Mouse (Mus musculus): ENCODE results near the gene Zfp598. TPM values are rescaled to one million over a fixed set of nuclear protein-coding genes. Genes with fewer than 3 reads are reported as not detected.
"Not testable (repeated sequence)": the region's sequence is repeated elsewhere in the genome, so short reads cannot be mapped to it uniquely, and the experiment has no call there.

Zfp598 gene
- polyA plus RNA-seq, 1 experiment from 2014 or later = 15.8 TPM

DNA sequence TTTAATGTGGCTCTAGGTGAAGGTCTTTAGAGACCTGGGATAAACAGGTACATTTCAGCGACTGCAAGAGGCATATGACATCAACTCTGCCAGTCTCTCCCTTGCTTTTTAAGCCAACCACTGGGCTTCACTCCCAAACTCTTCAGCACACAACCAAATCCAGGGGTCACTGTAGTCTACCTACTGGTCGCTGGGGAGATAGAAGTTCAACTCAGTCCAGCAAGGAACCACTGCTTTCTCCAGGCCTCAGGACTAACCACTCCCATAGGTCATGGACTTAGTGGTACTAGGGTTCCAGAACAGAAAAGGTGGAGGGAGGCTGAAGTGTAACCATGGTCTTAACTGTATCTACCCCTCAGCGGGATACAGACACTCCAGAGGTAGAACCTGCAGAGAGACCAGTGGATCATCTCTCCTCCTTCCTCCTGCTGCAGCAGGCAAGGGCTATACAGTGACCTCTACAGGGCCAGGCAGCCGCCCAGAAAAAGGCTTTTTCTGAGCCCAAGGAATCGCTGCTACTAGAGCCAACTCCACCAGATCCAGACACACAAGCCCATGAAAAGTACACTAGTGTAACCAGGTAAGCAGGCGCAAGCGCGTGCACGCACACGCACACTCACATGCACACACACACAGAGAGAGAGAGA, 20.6 kb upstream of the Zfp598 start:
- peak overlapping the region; percentile 72; the same call in 1 of the 2 replicates for H3K27ac ChIP-seq (replicated peaks)
- no peak for ATAC-seq (ENCODE audit: extremely low read depth, insufficient number of reproducible peaks, low FRiP score, low TSS enrichment)

DNA sequence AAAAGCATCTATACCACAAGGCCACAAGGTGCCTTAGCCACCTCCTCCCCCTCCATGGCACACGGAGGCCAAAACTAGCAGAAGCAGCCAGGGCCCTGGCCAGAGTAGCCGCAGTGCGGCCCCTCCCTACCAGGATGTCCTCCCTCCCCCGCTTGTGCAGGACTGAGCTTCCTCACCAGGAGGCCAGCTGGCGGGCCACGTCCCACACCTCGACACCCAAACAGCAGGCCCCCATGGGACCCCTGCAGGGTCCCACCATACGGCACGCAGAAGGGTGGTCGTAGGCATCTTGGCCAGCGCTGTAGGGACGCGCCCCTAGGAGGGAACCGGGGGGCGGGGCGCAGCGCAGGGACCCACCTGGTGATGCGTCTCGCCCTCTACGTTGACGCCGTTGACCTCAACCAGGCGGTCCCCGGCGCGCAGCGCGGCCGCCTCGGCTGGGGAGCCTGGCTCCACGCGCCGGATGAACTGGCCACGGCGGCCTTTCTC, 19.9 kb upstream of the Zfp598 start:
- H3K4me2 ChIP-seq = peak overlapping the region; percentile 98
- peak overlapping the region; percentile 74 for H3K4me3 ChIP-seq
- no peak for ATAC-seq (ENCODE audit: extremely low read depth, insufficient number of reproducible peaks, low FRiP score, low TSS enrichment)
- no peaks in the 10 kb centered on the region for H3K36me3 ChIP-seq
- H3K9ac ChIP-seq = peak overlapping the region; percentile 94
- H3K4me1 ChIP-seq = peaks cover 47% of the 10 kb centered on the region
- WGBS = 2% methylated on average over 35 of the region's 35 CpGs
- H3K9me3 ChIP-seq = no peaks in the 10 kb centered on the region
- H3K27ac ChIP-seq (replicated peaks) = peak overlapping the region; percentile 72
- peaks cover 42% of the 10 kb centered on the region for H3K27me3 ChIP-seq (replicated peaks)

More for the DNA sequence above, 20.6 kb upstream of the Zfp598 start:
- Histone ChIP-seq H3K36me3 (no peaks in the 10 kb centered on the region), H3K27me3 (replicated peaks) (peaks cover 39% of the 10 kb centered on the region), H3K4me2 (peak overlapping the region; percentile 98), H3K4me3 (peak overlapping the region; percentile 74), H3K9ac (peak overlapping the region; percentile 94), H3K9me3 (no peaks in the 10 kb centered on the region), H3K4me1 (peaks cover 54% of the 10 kb centered on the region)
- WGBS = 72% methylated on average over 10 of the region's 10 CpGs

DNA sequence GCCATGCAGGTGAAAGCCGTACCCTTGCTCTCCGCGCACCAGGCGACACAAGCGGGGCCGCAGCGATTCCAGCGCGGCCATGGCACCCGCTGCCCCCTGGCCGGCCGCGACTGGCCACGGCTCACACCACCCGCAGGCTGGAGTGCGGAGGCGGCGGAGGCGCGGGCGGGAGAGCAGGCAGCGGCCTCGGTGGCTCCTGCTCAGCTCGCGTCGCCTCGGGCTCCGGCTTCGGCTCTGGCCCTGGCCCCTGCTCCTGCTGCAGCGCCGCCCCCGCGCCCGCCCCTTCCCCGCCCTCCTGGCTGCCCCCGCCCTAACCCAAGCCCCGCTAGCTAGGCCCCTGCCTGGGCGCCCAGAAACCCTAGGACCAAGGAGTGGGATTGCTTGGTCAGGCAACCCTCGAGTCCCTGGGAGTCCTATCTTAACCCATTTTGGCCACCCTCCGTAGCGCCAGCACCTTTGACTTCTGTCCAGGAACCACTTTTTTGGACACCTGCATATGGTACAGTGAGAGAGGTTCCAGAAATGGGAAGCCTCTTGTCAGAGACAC, 19.3 kb upstream of the Zfp598 start, which contains the start of gene Slc9a3r2:
TSS of gene Slc9a3r2 (minus strand) at position 258 of the 547 bp plus-strand sequence.
- Histone ChIP-seq H3K36me3 (no peaks in the 10 kb centered on the region), H3K4me2 (peak within 1 kb of the TSS; percentile 98), H3K9ac (peak within 1 kb of the TSS; percentile 94), H3K27ac (replicated peaks) (peak within 1 kb of the TSS; percentile 72), H3K9me3 (no peaks in the 10 kb centered on the region), H3K27me3 (replicated peaks) (peaks cover 46% of the 10 kb centered on the region), H3K4me1 (peaks cover 41% of the 10 kb centered on the region), H3K4me3 (peak within 1 kb of the TSS; percentile 74)
- ATAC-seq (ENCODE audit: extremely low read depth, insufficient number of reproducible peaks, low FRiP score, low TSS enrichment) = no peak
- 1% methylated on average over 30 of the region's 41 CpGs for WGBS

DNA sequence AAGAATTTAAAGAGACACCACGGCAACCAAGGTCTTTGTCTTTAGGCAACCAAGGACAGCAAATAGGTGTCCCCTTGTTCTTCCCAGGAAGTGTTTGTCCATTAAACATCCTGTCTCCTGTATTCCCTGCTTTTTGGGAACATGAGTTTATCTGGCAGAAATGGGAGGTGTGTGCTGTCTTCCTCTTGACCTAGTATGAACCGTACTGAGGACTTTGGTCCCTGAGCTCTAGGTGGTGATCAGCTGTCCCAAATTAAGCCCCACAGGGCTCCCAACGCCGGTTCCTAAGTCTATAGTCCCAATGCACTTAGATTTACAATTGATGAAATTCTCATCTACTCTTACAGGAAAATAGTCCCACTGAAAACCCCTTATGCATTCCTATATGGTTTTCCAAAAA, 18.7 kb upstream of the Zfp598 start:
- peak overlapping the region; percentile 94; the same call in 1 of the 2 replicates for H3K9ac ChIP-seq
- 66% methylated on average over 4 of the region's 4 CpGs for WGBS
- no peak for ATAC-seq (ENCODE audit: extremely low read depth, insufficient number of reproducible peaks, low FRiP score, low TSS enrichment)
- H3K4me2 ChIP-seq = peak overlapping the region; percentile 98
- H3K4me1 ChIP-seq = peaks cover 35% of the 10 kb centered on the region
- peaks cover 48% of the 10 kb centered on the region for H3K27me3 ChIP-seq (replicated peaks)
- no peak overlapping the region; the same call in 1 of the 2 replicates for H3K27ac ChIP-seq (replicated peaks)
- H3K4me3 ChIP-seq = peak overlapping the region; percentile 74; the same call in 1 of the 2 replicates
- H3K36me3 ChIP-seq = no peaks in the 10 kb centered on the region
- H3K9me3 ChIP-seq = no peaks in the 10 kb centered on the region

DNA sequence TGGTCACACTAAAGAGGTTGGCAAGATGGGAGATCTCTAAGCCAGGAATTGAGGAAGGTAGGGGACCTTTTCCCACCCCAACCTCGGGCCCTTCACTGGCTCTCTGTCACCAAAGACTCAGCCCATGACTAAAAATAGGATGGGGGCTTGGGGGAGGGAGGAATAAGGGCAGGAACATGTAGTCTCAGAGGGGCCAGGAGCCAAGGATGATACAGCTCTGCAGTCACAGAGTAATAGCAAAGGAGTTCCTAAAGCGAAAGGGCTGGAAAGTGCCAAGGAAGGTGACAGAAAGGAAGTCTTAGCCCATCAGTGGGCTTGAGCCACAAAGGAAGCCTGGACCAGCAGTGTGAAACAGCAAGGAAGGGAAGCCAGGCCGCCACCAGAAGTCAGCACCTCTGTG, 17.7 kb upstream of the Zfp598 start:
- WGBS = 54% methylated on average over 3 of the region's 3 CpGs

DNA sequence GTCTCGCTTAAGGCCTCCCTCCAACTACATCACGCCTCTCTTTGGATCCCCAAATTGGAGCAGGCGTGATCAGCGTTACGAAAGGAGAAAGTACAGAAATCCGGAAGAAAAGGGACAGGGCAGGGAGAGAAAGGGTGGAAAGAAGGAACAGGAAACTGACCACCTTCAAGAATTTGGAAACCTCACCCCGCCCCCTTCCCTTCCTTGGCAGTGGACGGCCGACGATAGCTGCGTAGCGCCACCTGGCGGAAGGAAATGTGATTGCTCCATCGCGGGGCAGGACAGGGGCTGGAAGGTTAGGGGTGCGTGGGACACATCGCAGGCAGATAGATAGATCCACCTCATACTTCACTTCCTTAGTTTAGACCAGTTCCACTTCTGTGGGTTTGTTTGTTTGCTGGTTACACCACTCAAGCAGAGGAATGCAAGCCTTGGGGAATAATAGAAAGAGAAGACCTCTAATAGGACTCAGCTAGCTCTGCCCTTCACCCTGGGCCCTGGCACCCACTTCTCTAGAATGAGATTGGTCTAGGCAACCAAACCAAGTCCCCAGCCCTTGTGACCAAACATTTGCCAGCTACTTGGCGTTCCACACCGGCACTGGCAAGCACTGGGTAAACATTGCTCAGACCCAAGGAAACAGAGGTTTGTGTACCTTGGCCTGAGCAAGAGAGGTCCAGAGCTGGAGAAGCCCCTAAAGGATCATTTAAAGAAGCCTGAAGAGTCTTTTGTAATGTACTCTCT, 15.3 kb upstream of the Zfp598 start:
- Histone ChIP-seq H3K27me3 (replicated peaks) (peaks cover 67% of the 10 kb centered on the region), H3K4me1 (peaks cover 29% of the 10 kb centered on the region), H3K9me3 (no peaks in the 10 kb centered on the region), H3K27ac (replicated peaks) (no peak overlapping the region), H3K36me3 (no peaks in the 10 kb centered on the region), H3K4me3 (peak overlapping the region; percentile 44), H3K9ac (peak overlapping the region; percentile 69), H3K4me2 (peak overlapping the region; percentile 69)
- no peak for ATAC-seq (ENCODE audit: extremely low read depth, insufficient number of reproducible peaks, low FRiP score, low TSS enrichment)
- WGBS = 3% methylated on average over 17 of the region's 19 CpGs

More for the DNA sequence above, 17.7 kb upstream of the Zfp598 start:
- Histone ChIP-seq H3K27me3 (replicated peaks) (peaks cover 59% of the 10 kb centered on the region), H3K27ac (replicated peaks) (no peak overlapping the region), H3K4me1 (peaks cover 30% of the 10 kb centered on the region), H3K36me3 (no peaks in the 10 kb centered on the region), H3K9me3 (no peaks in the 10 kb centered on the region), H3K9ac (no peak overlapping the region), H3K4me3 (no peak overlapping the region), H3K4me2 (no peak overlapping the region)
- no peak for ATAC-seq (ENCODE audit: extremely low read depth, insufficient number of reproducible peaks, low FRiP score, low TSS enrichment)

DNA sequence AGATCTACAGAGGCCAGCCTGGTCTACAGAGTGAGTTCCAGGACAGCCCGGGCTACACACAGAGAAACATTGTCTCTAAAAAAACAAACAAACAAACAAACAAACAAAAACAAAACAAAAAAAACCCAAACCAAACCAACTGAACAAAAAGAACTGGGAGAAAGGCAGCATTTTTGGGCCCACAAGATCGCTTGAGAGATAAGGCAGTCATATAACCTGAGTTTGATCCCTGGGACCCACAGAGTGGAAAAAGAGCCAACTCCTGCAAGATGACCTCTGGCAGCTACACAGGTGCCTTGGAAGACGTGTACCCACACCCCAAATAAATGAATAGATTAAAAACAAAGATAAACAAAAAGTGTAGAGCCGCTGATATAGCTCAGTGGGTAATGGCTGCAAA, 14.5 kb upstream of the Zfp598 start:
- Histone ChIP-seq H3K9me3 (no peaks in the 10 kb centered on the region), H3K27me3 (replicated peaks) (peaks cover 67% of the 10 kb centered on the region), H3K4me2 (no peak overlapping the region), H3K4me3 (no peak overlapping the region), H3K9ac (no peak overlapping the region), H3K4me1 (peaks cover 22% of the 10 kb centered on the region), H3K36me3 (no peaks in the 10 kb centered on the region), H3K27ac (replicated peaks) (no peak overlapping the region)
- no peak for ATAC-seq (ENCODE audit: extremely low read depth, insufficient number of reproducible peaks, low FRiP score, low TSS enrichment)
- 77% methylated on average over 4 of the region's 4 CpGs for WGBS

DNA sequence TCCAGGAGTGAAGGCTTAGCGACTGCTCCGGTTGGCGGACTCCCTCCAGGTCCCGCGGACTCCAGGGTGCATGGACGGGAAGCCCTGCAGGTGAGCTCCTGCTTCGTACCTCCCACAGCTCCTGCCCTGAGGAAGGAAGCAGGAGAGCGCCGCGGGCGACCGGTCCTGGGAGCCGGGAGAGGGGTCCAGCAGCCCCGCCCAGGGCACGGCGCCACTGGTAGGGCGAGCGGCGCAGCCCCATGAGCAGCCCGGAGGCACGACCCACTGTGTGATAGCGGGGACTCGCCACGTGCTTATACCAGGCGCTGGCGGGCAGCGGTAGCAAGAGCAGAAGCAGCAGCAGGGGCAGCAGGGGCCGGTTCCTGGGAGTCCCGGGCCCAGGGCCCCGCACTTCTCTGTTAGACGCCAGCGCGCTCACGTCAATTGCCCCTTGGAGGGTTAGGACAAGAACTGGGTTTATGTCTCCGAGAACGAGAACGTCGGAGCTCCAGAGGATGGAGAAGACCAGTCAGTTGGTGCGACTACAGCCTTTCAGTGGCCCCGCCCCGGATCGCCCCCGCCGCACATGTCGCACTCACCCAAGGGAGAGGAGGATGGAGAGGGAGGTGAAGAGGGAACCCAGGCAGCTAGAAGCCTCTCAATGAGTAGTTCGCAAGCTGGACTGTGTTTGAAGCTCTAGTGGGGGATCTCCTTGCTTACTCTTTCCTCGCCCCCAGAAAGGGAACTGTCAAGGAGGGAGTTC, 11.3 kb upstream of the Zfp598 start, which contains the start of gene Npw:
TSS of gene Npw (minus strand) at position 441 of the 742 bp plus-strand sequence.
- H3K4me1 ChIP-seq = peaks cover 18% of the 10 kb centered on the region
- no peaks in the 10 kb centered on the region for H3K9me3 ChIP-seq
- H3K36me3 ChIP-seq = no peaks in the 10 kb centered on the region
- no peak within 1 kb of the TSS for H3K27ac ChIP-seq (replicated peaks)
- H3K27me3 ChIP-seq (replicated peaks) = peaks cover 73% of the 10 kb centered on the region
- no peak for ATAC-seq (ENCODE audit: extremely low read depth, insufficient number of reproducible peaks, low FRiP score, low TSS enrichment)
- H3K9ac ChIP-seq = peak within 1 kb of the TSS; percentile 63
- H3K4me3 ChIP-seq = peak within 1 kb of the TSS; percentile 49
- 2% methylated on average over 47 of the region's 47 CpGs for WGBS
- H3K4me2 ChIP-seq = peak within 1 kb of the TSS; percentile 72

DNA sequence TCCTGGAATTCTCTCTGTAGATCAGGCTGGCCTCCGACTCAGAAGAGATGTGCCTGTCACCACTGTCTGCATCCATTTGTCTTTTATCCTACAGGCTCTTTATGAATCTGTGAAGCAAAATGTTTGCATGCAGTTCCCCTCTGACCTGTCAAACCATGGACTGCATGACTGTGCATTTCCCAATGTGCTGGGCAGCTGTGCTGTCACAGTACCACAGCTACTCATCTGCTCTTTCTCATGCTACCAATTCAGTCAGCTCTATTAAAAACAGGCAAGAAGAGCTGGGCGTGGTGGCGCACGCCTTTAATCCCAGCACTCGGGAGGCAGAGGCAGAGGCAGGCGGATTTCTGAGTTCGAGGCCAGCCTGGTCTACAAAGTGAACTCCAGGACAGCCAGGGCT, 2.5 kb upstream of the Zfp598 start:
- H3K9me3 ChIP-seq; ATAC-seq (ENCODE audit: extremely low read depth, insufficient number of reproducible peaks, low FRiP score, low TSS enrichment); H3K27ac ChIP-seq (replicated peaks); H3K36me3 ChIP-seq; H3K4me3 ChIP-seq; H3K9ac ChIP-seq; H3K4me2 ChIP-seq: not testable (repeated sequence)
- H3K27me3 ChIP-seq (replicated peaks) = peaks cover 14% of the 10 kb centered on the region
- 61% methylated on average over 7 of the region's 7 CpGs for WGBS
- H3K4me1 ChIP-seq = peaks cover 27% of the 10 kb centered on the region

DNA sequence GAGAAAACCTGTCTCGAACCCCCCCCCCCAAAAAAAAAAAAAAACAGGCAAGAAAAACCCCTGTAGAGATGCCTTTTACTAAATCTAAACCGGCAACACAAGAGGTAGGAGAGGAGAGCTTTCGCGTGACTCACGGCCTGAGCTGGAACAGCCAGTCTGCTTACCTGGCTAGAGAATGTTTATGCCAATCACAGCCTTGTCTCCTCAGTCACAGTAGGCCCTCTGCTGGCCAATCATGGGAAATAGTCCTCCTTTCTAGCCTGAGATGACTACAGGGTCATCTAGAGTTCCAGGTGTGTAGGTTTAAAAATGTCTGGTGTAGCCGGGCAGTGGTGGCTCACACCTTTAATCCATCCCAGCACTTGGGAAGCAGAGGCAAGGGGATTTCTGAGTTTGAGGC, 2.1 kb upstream of the Zfp598 start:
- Histone ChIP-seq H3K4me2 (no peak overlapping the region), H3K27me3 (replicated peaks) (peaks cover 11% of the 10 kb centered on the region), H3K4me3 (no peak overlapping the region), H3K9me3 (no peaks in the 10 kb centered on the region), H3K36me3 (no peaks in the 10 kb centered on the region), H3K27ac (replicated peaks) (no peak overlapping the region), H3K4me1 (peaks cover 31% of the 10 kb centered on the region), H3K9ac (no peak overlapping the region)
- ATAC-seq (ENCODE audit: extremely low read depth, insufficient number of reproducible peaks, low FRiP score, low TSS enrichment) = no peak
- 22% methylated on average over 6 of the region's 6 CpGs for WGBS

DNA sequence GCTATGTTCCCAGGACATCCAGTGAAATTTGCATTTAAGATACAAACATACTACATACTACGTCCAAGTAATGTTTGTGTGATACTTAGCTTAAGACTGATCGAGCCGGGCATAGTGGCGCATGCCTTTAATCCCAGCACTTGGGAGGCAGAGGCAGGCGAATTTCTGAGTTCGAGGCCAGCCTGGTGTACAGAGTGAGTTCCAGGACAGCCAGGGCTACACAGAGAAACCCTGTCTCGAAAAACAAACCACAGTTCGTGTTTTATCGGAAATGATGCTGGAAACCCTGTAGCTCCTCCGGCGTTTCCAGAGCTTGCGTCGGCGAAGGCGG, 308 bp upstream of the Zfp598 start:
- H3K36me3 ChIP-seq; ATAC-seq (ENCODE audit: extremely low read depth, insufficient number of reproducible peaks, low FRiP score, low TSS enrichment); H3K9me3 ChIP-seq; H3K27me3 ChIP-seq (replicated peaks): not testable (repeated sequence)
- 9% methylated on average over 15 of the region's 15 CpGs for WGBS
- peak overlapping the region; percentile 85 for H3K4me2 ChIP-seq
- peak overlapping the region; percentile 85 for H3K27ac ChIP-seq (replicated peaks)
- H3K4me1 ChIP-seq = peaks cover 44% of the 10 kb centered on the region
- H3K4me3 ChIP-seq = peak overlapping the region; percentile 87
- peak overlapping the region; percentile 98 for H3K9ac ChIP-seq
